Mouse (Mus musculus): ENCODE measurements around the gene Kalrn. TPM values are rescaled to one million over a fixed set of nuclear protein-coding genes. Genes with fewer than 3 reads are reported as not detected.

Kalrn gene
- polyA plus RNA-seq, 1 experiment from 2014 or later: 24.6 TPM

DNA sequence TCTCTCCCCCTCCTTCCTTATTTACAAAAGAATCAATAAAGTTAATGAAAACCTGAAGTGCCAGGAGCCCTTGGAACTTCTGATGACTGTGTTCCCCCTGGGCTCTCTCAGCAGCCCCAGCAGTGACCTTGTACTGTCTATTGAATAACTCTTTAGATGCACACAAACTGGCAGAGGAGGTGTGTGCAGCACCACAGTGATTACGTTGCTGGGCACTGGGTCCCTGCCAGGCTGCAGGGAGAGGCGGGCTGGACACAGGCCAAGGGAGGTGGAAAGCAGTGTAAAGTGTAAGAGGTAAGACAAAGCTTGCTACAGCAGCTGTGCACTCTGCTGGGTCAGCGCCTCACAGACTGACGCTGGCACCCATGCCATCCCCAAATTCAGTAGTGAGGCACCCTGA, 238.4 kb downstream of the Kalrn start:
- 40% methylated on average over 4 of the region's 4 CpGs for WGBS

DNA sequence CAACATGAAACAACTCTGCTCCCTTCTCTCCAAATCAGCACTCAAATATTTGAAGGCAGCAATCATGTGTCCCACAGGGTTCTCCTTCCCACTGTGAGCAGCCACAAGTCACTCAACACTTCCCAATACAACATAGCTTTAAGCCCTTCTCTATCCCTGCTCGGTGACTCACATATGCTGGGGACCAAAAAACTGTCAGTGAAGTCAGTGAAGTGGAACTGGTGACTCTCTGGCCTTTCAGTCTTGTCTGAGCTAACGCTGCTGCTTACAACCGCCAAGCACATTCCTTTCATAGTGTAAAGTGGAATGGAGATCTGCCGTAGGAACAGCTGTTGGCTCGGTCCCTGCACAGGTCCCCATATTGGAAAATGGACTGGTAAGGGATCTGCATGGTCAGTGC, 241.7 kb downstream of the Kalrn start:
- H3K9me3 ChIP-seq: no peaks in the 10 kb centered on the region
- H3K4me2 ChIP-seq: no peak overlapping the region
- no peak for ATAC-seq (ENCODE audit: low FRiP score, low read depth)
- peaks cover 49% of the 10 kb centered on the region for H3K4me1 ChIP-seq (replicated peaks)
- no peak overlapping the region for H3K9ac ChIP-seq
- no peaks in the 10 kb centered on the region for H3K27me3 ChIP-seq
- WGBS: 32% methylated on average over 5 of the region's 5 CpGs
- no peak overlapping the region for H3K27ac ChIP-seq (replicated peaks)
- H3K4me3 ChIP-seq: no peak overlapping the region
- no peaks in the 10 kb centered on the region; the same call in 1 of the 2 replicates for H3K36me3 ChIP-seq

More for the DNA sequence above, 238.4 kb downstream of the Kalrn start:
- ATAC-seq (ENCODE audit: low FRiP score, low read depth): no peak; the same call in 1 of the 2 replicates
- peaks cover 50% of the 10 kb centered on the region for H3K4me1 ChIP-seq (replicated peaks)
- H3K36me3 ChIP-seq: no peaks in the 10 kb centered on the region; the same call in 1 of the 2 replicates
- no peak overlapping the region for H3K4me3 ChIP-seq
- no peak overlapping the region for H3K9ac ChIP-seq
- H3K9me3 ChIP-seq: no peaks in the 10 kb centered on the region
- no peak overlapping the region for H3K27ac ChIP-seq (replicated peaks)
- H3K27me3 ChIP-seq: no peaks in the 10 kb centered on the region
- no peak overlapping the region for H3K4me2 ChIP-seq

DNA sequence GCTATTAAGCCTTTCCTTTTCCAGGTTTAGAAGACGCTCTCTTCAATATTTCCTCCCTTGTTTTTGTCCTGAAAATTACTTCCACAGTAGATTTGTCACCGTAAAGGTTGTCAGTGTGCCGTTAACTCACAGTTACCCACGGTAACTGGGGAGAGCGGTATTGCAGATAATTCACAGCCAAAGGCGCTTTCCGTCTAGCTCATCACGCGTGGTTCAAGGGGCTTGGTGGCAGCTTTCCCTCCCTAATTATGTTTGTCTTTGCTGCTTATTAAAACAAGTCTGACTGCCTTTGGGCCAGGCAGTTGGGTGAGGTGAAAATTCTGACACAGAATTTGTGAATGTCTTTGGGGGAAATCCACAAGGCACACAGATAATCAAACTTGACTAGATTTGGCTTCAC, 243.5 kb downstream of the Kalrn start:
- Histone ChIP-seq H3K27me3 (no peaks in the 10 kb centered on the region), H3K4me2 (peak overlapping the region; percentile 36), H3K4me3 (no peak overlapping the region), H3K27ac (replicated peaks) (peak overlapping the region; percentile 63), H3K9me3 (no peaks in the 10 kb centered on the region), H3K4me1 (replicated peaks) (peaks cover 41% of the 10 kb centered on the region), H3K36me3 (no peaks in the 10 kb centered on the region; the same call in 1 of the 2 replicates), H3K9ac (no peak overlapping the region)
- 16% methylated on average over 9 of the region's 9 CpGs for WGBS
- ATAC-seq (ENCODE audit: low FRiP score, low read depth): no peak

DNA sequence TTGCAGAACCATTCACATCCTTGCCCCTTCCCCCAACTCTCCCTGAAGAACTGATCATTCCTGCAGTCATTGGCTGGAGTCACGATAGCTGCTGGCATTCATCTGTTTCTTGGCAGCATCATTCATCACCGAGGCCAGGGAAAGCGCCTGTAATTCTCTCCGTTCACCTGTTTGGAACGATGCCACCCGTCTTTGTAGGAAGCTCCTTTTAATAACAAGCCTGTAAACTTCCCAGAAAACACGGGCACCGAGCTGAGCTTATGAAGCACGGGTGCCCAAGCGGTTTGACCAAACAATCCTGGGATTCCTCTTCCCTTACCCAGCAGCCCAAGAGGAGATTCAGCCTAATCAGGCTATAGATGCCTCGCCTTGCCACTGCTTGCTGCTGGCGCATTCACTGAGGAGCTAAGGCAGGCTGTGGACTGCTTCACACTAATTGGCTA, 243.9 kb downstream of the Kalrn start:
- Histone ChIP-seq H3K36me3 (no peaks in the 10 kb centered on the region; the same call in 1 of the 2 replicates), H3K4me3 (no peak overlapping the region), H3K9ac (no peak overlapping the region), H3K27ac (replicated peaks) (peak overlapping the region; percentile 63), H3K4me1 (replicated peaks) (peaks cover 37% of the 10 kb centered on the region), H3K27me3 (no peaks in the 10 kb centered on the region), H3K4me2 (peak overlapping the region; percentile 36), H3K9me3 (no peaks in the 10 kb centered on the region)
- peak; percentile 60; the same call in 1 of the 2 replicates for ATAC-seq (ENCODE audit: low FRiP score, low read depth)
- 21% methylated on average over 12 of the region's 12 CpGs for WGBS

DNA sequence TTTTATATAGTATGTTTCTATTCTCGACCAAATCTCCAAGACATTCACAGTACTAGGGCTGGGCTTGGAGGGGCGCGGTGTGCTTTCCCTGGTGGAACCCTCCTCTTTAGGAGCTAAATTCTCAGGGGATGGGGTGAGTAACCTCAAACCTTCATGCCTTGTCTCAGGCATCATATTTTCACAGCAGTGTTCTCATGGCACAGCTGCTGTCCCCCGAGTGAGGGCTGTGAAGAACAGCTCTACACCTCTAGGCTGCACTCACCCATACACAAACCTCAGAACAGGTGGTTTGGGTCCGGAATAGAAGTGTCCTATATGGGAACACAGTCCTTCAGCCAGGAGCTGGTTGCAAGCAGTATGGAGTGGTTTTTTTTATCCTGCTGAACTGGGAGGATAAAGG, 245.4 kb downstream of the Kalrn start:
- Histone ChIP-seq H3K9me3 (no peaks in the 10 kb centered on the region), H3K4me2 (no peak overlapping the region), H3K27ac (replicated peaks) (no peak overlapping the region), H3K27me3 (no peaks in the 10 kb centered on the region), H3K4me1 (replicated peaks) (peaks cover 37% of the 10 kb centered on the region), H3K4me3 (no peak overlapping the region), H3K36me3 (no peaks in the 10 kb centered on the region; the same call in 1 of the 2 replicates), H3K9ac (no peak overlapping the region)
- no peak for ATAC-seq (ENCODE audit: low FRiP score, low read depth)
- WGBS: 85% methylated on average over 5 of the region's 5 CpGs

DNA sequence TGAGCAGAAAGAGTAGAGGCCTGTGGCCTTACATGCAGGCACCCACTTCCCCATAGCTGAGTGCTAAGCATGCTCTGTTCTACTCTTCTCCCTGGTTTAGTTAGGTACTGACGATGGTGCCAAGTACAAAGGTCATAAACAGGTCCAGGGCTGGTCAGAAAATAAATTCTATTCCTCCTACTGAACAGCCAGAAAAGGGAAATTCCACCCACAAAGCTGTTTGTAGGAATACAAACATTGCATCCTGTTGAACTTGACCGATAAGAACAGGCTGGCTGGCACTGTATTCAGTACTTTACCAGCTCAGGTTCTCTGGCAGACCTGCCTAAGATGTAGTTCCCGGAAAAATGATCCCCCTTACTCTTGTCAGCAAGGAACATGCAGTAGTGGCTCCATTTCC, 247.5 kb downstream of the Kalrn start:
- no peaks in the 10 kb centered on the region for H3K9me3 ChIP-seq
- no peak for ATAC-seq (ENCODE audit: low FRiP score, low read depth)
- no peak overlapping the region for H3K27ac ChIP-seq (replicated peaks)
- 87% methylated on average over 3 of the region's 3 CpGs for WGBS
- H3K36me3 ChIP-seq: no peaks in the 10 kb centered on the region
- H3K4me1 ChIP-seq (replicated peaks): peaks cover 39% of the 10 kb centered on the region
- H3K9ac ChIP-seq: no peak overlapping the region
- H3K4me3 ChIP-seq: no peak overlapping the region
- no peaks in the 10 kb centered on the region for H3K27me3 ChIP-seq
- H3K4me2 ChIP-seq: no peak overlapping the region

DNA sequence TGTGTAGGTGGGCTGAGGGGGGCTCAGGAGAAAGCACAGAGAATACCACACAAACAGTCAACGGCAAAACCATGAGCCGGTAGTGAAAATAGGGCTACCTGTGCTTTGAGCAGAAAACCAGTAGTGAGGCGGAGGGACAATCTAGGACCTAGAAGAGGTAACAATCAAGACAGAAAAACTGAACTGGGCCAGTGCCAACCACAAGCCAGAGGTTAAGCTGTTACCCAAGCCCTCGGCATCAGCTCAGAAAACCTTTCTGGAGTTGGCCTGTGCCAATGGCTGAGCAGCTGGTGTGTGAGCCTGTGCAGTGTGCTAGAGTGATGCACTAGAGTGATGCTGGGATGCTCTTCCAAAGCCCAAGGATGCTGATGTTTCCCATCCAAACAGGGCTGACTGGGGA, 248.2 kb downstream of the Kalrn start:
- no peak overlapping the region for H3K4me3 ChIP-seq
- no peak overlapping the region for H3K27ac ChIP-seq (replicated peaks)
- WGBS: 93% methylated on average over 4 of the region's 4 CpGs
- no peak overlapping the region for H3K4me2 ChIP-seq
- H3K4me1 ChIP-seq (replicated peaks): peaks cover 37% of the 10 kb centered on the region
- H3K9ac ChIP-seq: no peak overlapping the region
- H3K36me3 ChIP-seq: no peaks in the 10 kb centered on the region
- no peaks in the 10 kb centered on the region for H3K27me3 ChIP-seq
- ATAC-seq (ENCODE audit: low FRiP score, low read depth): no peak
- no peaks in the 10 kb centered on the region for H3K9me3 ChIP-seq

DNA sequence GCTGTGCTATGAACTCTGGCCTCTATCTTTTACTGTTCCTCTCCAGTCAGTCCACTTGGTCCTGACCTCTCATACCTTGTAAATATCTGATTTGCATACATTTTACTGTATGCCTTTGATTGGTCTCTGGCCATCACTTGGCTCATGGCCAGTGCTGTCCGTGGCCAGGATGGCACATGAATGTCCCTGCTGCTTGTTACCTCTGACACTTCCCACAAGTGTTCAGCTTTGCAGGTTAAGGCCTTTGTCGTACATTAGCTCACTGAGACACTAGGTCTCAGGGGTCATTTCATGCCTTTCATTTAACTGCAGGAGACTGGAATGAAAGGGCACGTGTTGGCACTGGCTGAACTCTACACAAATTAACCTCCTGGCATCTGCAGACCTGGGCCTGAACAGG, 248.6 kb downstream of the Kalrn start:
- Histone ChIP-seq H3K27me3 (no peaks in the 10 kb centered on the region), H3K9me3 (no peaks in the 10 kb centered on the region), H3K27ac (replicated peaks) (no peak overlapping the region), H3K4me2 (no peak overlapping the region), H3K36me3 (no peaks in the 10 kb centered on the region), H3K4me3 (no peak overlapping the region), H3K4me1 (replicated peaks) (peaks cover 37% of the 10 kb centered on the region), H3K9ac (no peak overlapping the region)
- WGBS: 52% methylated on average over 3 of the region's 3 CpGs
- no peak for ATAC-seq (ENCODE audit: low FRiP score, low read depth)

DNA sequence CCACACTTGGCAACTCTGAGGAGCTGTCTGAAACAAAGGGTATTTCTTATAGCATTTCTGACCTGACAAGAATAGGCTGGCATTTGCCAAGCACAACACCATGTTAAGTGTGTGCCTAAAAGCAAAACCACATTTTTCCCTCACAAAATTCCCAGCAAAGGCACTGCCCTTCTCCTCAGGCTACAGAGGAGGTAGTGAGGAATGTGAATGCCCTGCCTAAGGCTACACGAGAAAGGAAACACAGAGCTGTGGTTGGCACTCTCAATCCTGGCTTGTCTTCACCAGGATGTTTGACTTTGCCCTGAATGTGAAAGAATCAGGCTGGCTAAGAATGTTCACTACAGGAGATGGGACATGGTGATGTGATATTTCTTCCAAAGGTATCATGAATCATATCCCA, 249.8 kb downstream of the Kalrn start:
- H3K27ac ChIP-seq (replicated peaks): peak overlapping the region; percentile 36; the same call in 1 of the 2 replicates
- H3K4me3 ChIP-seq: no peak overlapping the region
- H3K4me1 ChIP-seq (replicated peaks): peaks cover 26% of the 10 kb centered on the region
- H3K9me3 ChIP-seq: no peaks in the 10 kb centered on the region
- H3K27me3 ChIP-seq: no peaks in the 10 kb centered on the region
- no peak overlapping the region for H3K4me2 ChIP-seq
- WGBS: 82% methylated on average over 1 of the region's 1 CpGs
- no peaks in the 10 kb centered on the region for H3K36me3 ChIP-seq
- ATAC-seq (ENCODE audit: low FRiP score, low read depth): no peak
- no peak overlapping the region for H3K9ac ChIP-seq

DNA sequence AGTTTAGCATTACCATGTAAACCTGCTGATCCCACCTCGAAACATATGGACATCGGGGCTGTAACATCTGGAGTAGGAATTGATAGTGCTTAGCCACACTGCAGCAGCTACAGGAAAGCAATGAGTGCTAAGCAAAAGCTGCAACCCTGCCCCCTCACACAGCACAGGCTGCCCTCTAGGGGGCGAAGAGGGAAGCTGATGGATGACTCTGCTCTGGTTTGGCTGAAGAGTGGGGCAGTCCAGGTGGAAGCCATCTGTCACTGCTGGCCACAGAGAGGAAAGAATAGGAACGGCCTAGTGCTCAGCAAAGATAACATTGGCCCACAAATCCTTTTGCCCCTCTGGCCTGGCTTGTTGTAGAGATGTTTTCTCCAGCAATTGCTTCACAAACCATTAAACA, 250.8 kb downstream of the Kalrn start:
- ATAC-seq (ENCODE audit: low FRiP score, low read depth): peak; percentile 87
- no peak overlapping the region for H3K27ac ChIP-seq (replicated peaks)

DNA sequence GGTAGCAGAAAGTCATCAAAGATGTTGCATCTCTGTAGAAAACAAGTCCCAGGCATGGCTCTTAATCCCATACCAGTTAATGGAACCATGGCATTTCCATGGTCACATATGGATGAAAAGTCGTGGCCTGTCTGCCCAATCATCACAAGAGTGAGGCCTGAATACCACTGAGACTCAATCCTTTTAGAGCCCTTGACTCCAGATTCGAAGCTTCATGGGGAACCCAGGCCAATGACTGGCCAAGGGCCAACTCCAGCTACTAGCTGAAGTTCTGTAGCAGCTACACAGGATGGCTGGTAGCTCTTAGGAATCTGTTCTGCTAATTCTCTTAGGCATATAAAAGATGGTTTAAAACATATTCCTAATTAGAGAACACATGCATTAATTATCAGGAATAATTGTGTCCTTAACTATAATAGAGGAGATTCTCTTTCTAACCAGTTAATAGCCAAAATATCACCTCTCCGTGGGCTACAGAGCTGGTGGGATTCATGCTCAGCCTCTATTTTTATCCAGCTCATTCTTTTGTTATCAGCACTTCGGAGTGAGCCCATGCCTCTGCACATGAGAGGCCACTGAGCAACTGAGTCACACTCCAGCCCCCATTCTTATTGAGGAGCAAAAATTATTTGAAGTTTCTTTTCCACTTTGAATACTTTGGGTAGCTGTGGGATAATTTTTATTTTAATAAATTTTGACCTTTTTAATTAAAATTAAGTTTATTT, 252.1 kb downstream of the Kalrn start:
- H3K4me2 ChIP-seq: no peak overlapping the region
- no peaks in the 10 kb centered on the region for H3K9me3 ChIP-seq
- peaks cover 34% of the 10 kb centered on the region for H3K4me1 ChIP-seq (replicated peaks)
- no peak overlapping the region for H3K27ac ChIP-seq (replicated peaks)
- no peaks in the 10 kb centered on the region for H3K36me3 ChIP-seq
- no peak overlapping the region for H3K9ac ChIP-seq
- H3K4me3 ChIP-seq: no peak overlapping the region
- H3K27me3 ChIP-seq: no peaks in the 10 kb centered on the region
- WGBS: 74% methylated on average over 4 of the region's 4 CpGs
- ATAC-seq (ENCODE audit: low FRiP score, low read depth): no peak

More for the DNA sequence above, 250.8 kb downstream of the Kalrn start:
- 21% methylated on average over 4 of the region's 4 CpGs for WGBS
- Histone ChIP-seq H3K9ac (no peak overlapping the region), H3K36me3 (no peaks in the 10 kb centered on the region), H3K4me1 (replicated peaks) (peaks cover 21% of the 10 kb centered on the region), H3K4me2 (no peak overlapping the region), H3K9me3 (no peaks in the 10 kb centered on the region), H3K27me3 (no peaks in the 10 kb centered on the region), H3K4me3 (no peak overlapping the region)

DNA sequence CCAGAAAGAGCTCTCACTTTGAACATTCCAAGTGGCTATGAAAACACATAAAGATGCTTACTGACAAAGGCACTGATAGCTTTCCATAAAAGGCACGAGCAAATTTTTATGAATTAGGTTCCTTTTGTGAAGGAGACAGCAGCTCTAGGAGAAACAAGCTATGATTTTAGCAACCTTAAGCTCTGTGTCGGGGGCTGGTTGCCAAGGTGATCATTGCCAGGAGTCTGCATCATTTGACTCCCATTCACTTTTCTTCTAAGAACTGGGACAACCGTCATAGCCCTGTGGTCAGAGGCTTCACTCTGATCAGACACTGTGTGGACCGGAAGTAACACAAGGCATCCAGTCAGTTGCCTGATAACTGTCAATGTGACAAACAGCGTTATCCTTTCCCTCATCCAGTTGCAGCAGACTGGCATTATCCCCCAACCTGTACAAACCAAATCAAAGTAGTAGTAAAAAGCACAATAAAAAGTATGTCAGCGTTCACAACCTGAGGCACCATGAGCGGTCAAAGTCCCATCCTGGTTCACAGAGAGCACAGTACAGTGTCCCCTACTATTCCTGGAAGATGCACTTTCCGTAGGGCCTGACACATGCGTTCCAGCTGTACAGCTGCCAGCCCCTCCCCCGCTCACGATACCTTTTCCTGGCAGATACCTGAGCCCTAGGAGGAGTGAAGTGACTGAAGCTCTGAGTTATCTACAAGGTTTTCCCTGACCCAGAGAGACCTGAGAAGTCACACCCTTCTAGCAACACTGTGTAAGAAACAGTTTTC, 253.1 kb downstream of the Kalrn start:
- Histone ChIP-seq H3K4me2 (no peak overlapping the region), H3K27ac (replicated peaks) (no peak overlapping the region), H3K27me3 (no peaks in the 10 kb centered on the region), H3K36me3 (no peaks in the 10 kb centered on the region), H3K9me3 (no peaks in the 10 kb centered on the region), H3K4me1 (replicated peaks) (peaks cover 36% of the 10 kb centered on the region), H3K9ac (no peak overlapping the region), H3K4me3 (no peak overlapping the region)
- no peak for ATAC-seq (ENCODE audit: low FRiP score, low read depth)
- 75% methylated on average over 11 of the region's 11 CpGs for WGBS

All from hindbrain, embryonic 15.5 days (tissue).